Mouse (Mus musculus): Measurements from ENCODE around the gene a.

DNA sequence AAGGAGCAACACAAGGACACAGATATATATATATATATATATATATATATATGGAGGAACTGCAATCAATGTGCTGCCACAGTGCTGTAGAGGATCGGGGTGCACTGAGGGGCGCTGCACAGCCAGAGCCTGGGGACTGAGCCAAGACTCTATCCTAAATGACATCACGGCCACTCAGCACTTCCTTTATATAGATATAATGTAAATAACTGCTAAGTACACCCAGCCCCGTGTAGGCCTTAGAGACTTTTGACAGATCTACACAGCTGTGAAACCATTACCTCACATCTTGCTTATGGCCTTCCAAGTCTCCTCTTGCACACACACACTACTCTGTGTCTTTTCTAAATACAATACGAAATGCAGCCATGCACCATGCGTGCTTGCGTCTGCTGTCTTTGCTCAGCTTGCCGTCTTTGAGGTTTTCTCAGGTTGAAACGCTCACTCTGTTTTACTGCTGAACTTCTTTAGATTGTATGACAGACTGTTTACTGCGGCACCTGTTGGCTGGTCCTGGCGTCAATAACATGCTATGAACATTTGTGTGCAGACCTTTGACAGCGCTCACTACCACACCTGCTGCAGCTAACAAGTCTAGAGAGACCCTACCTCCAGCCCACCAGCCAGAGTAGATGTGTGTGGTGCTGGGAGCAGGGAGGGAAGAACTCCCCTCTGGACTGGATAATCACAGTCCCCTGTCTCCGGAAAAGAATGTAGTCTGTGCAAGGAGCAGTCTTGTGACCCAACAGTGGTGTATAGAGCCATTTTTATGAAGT is 126.9 kb downstream of the a start:
- TF ChIP-seq CTCF (IDR thresholded peaks at IDR 0.05; ENCODE audit: control insufficient read depth, insufficient read depth, low read length) (no peak), POLR2A (IDR thresholded peaks at IDR 0.05; ENCODE audit: borderline replicate concordance, control insufficient read depth, low read depth, low read length) (no peak)

Data from bone marrow, adult 2 months (tissue).